Mouse (Mus musculus) bone marrow macrophage, adult 2 months (primary cell): ENCODE results near the gene Hadhb. TPM values are rescaled to one million over a fixed set of nuclear protein-coding genes. Genes with fewer than 3 reads are reported as not detected.

ENCODE experiments used
- H3K27ac ChIP-seq: 2 replicates; pipeline ENCODE4 v1.5.1; 2012; ENCODE audit warnings: low read depth, low read length; ENCODE audit not compliant: insufficient read depth
- H3K4me1 ChIP-seq: 2 replicates; pipeline ENCODE4 v1.6.1; 2012; ENCODE audit warnings: low read length; ENCODE audit not compliant: control insufficient read depth, insufficient read depth
- H3K4me3 ChIP-seq: 2 replicates; pipeline ENCODE4 v1.5.1; 2012; ENCODE audit warnings: mild to moderate bottlenecking, low read length, moderate library complexity; ENCODE audit not compliant: insufficient read depth
- CTCF ChIP-seq: IDR thresholded peaks from 2 replicates; pipeline ENCODE4 v1.5.1; 2012; ENCODE audit warnings: low read depth, mild to moderate bottlenecking, low read length, moderate library complexity
- POLR2A ChIP-seq: IDR thresholded peaks from 2 replicates; pipeline ENCODE4 v1.6.1; 2012; ENCODE audit warnings: mild to moderate bottlenecking, low read depth, low read length, borderline replicate concordance
- polyA plus RNA-seq: library from polyadenylated mRNA; stranded (reverse); fragments of >200 nt; gene quantifications from 2 replicates; pipeline ENCODE4 v1.2.4, GENCODE M21; 2012; ENCODE audit not compliant: missing spikeins, insufficient read depth, insufficient read length

Hadhb gene
- polyA plus RNA-seq, 1 experiment: 75.0 TPM

GRCm38 (mm10) chr5:30170303-30170940 lies 15.4 kb downstream of the Hadhb start:
- H3K4me3 ChIP-seq: no peak overlapping the region
- TF ChIP-seq CTCF (no peak), POLR2A (no peak)
- H3K27ac ChIP-seq: no peak overlapping the region
- peaks cover 26% of the 10 kb centered on the region for H3K4me1 ChIP-seq

GRCm38 (mm10) chr5:30172115-30172514 lies 17.1 kb downstream of the Hadhb start:
- Histone ChIP-seq H3K27ac (peak overlapping the region; percentile 80), H3K4me3 (no peak overlapping the region), H3K4me1 (peaks cover 26% of the 10 kb centered on the region)
- TF ChIP-seq POLR2A (no peak), CTCF (no peak)

- Histone ChIP-seq H3K4me1 (peaks cover 26% of the 10 kb centered on the region), H3K27ac (no peak overlapping the region), H3K4me3 (no peak overlapping the region)
- no peak for TF ChIP-seq CTCF
- TF ChIP-seq POLR2A: no peak
These were observed 18.1 kb downstream of the Hadhb start for GRCm38 (mm10) chr5:30172931-30173692.

GRCm38 (mm10) chr5:30175811-30176210 lies 20.8 kb downstream of the Hadhb start:
- Histone ChIP-seq H3K4me1 (peaks cover 19% of the 10 kb centered on the region), H3K4me3 (no peak overlapping the region), H3K27ac (no peak overlapping the region)
- TF ChIP-seq POLR2A: no peak
- TF ChIP-seq CTCF: no peak

- H3K4me1 ChIP-seq: no peaks in the 10 kb centered on the region
- TF ChIP-seq POLR2A (no peak), CTCF (no peak)
- H3K4me3 ChIP-seq: no peak overlapping the region
- no peak overlapping the region for H3K27ac ChIP-seq
These were observed 32.8 kb downstream of the Hadhb start for GRCm38 (mm10) chr5:30187687-30188485.

- Histone ChIP-seq H3K27ac (no peak overlapping the region), H3K4me1 (no peaks in the 10 kb centered on the region), H3K4me3 (no peak overlapping the region)
- TF ChIP-seq POLR2A (no peak), CTCF (no peak)
These were observed 37.4 kb downstream of the Hadhb start for GRCm38 (mm10) chr5:30192452-30192851.

GRCm38 (mm10) chr5:30195340-30195739 lies 40.3 kb downstream of the Hadhb start:
- TF ChIP-seq CTCF (no peak), POLR2A (no peak)
- H3K27ac ChIP-seq: no peak overlapping the region
- H3K4me1 ChIP-seq: peaks cover 11% of the 10 kb centered on the region
- H3K4me3 ChIP-seq: no peak overlapping the region

- H3K4me1 ChIP-seq: peaks cover 11% of the 10 kb centered on the region
- no peak overlapping the region for H3K4me3 ChIP-seq
- no peak for TF ChIP-seq POLR2A
- TF ChIP-seq CTCF: no peak
- H3K27ac ChIP-seq: no peak overlapping the region
These were observed 43.2 kb downstream of the Hadhb start for GRCm38 (mm10) chr5:30198257-30198656.

GRCm38 (mm10) chr5:30201521-30201920 lies 46.5 kb downstream of the Hadhb start:
- H3K4me3 ChIP-seq: no peak overlapping the region
- no peak overlapping the region for H3K27ac ChIP-seq
- TF ChIP-seq POLR2A (no peak), CTCF (no peak)
- peaks cover 11% of the 10 kb centered on the region for H3K4me1 ChIP-seq
